Mouse (Mus musculus) adrenal gland, adult 2 months (tissue): ENCODE results near the gene Map4. TPM values are rescaled to one million over a fixed set of nuclear protein-coding genes. Genes with fewer than 3 reads are reported as not detected.

Experiments used
- DNase-seq: peaks from one replicate; pipeline ENCODE4 v3.0.0; 2021
- long read RNA-seq: library from polyadenylated mRNA; stranded (forward); transcript quantifications from one replicate; pipeline ENCODE4 v2.0.0, GENCODE M21; 2021
- polyA plus RNA-seq: library from polyadenylated mRNA; depleted of rRNA; stranded (reverse); fragments of >200 nt; gene quantifications from 2 replicates; pipeline ENCODE4 v1.2.3, GENCODE M21; 2012; rRNA removed
- total RNA-seq, 2 experiments: library from RNA; stranded (reverse); gene quantifications; 2 replicates each; pipeline ENCODE4 v1.2.3; 2021

Map4 gene
- total RNA-seq = 10 to 100 TPM; 81.6 to 82.5 TPM
- 219 and 223 TPM in 2 replicates for polyA plus RNA-seq
- long read RNA-seq, full-length matches to known transcripts = 1 of 29 reads
- long read RNA-seq, partial matches to known transcripts = 20 of 29 reads
- long read RNA-seq, other reads (novel, unspliced or antisense) = 8 of 29 reads

DNA sequence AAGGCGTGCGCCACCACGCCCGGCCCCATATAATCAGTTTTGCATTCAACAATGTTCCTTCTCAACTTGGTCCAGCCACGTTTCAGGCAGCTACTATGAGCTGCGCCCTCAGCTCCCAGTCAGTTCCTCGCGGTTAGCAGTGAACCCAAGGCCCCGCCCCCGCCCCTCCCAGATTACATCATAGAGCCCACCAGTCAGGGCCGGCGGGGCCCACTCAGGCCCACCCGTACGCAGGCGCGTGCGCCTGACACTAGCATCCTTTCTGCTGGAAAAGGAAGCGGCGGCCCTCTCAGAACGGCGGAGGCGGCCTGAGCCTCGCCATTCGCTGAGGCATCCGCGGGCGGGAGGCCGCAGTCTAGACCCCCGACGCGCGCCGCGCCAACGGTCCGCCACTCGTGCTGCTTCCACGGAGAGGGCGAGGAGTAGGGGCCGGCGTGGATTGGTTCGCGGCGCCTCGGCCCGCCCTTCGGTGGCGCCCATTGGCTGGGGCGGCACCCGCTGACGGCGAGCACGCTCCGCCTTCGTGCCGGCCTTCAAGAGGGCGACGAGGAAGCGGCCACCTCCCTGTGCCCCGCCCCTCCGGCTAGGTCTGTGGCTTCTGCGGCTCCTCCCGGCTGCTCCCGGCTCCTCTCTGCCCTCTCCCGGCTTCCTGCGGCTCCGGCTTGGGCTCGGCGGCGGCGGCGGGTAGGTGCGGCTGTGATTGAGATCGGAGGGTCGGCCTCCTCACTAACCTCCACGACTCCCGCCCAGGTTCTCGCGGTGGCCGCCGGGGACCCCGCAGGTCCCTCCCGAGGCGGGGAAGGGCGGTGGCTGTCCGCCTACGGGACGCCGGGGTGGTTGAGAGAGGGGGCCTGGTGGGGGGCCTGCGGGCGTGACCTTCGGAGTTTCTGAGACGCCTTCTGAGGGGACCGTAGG, at the start of gene Map4:
TSS of gene Map4 (plus strand) at position 204 of the 915 bp plus-strand sequence.
- DNase-seq = peak; percentile 99

DNA sequence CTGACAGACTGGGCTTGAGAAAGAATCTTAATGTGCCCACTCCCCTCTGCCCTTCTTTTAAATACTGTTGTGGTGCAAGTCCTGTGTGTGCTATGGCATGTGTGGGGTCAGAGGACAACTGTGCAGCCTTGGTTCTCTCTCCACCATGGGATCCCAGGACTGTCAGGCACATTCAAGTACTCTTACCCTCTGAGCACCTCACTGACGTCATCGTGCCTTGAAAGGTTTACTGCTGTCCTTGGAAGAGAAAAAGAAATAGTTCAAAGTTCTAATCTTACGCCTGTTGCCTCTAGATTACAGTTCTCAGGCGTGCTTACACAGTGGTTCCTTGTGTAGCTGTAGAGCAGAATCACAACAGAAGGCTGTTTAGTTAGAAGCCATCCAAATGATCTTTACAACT, 45.0 kb upstream of the Map4 start:
- DNase-seq = no peak

DNA sequence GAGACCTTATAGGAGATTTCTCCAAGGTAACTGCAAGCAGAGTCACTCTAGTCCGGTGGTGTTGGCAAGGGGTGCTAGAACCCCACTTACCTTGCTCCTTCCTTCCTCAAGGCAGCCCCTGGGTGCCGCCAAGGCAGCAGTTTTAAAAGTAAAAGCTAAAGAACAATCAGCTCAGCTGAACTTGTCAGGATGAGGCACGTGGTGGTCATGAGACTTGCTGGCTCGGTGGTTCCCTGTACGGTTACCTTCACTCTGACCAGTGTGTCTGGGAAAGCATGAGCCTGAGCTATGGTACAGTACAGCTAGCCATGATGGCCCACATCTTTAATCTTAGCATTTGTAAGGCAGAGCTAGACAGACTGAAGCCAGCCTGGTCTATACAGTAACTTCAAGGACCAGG, 43.9 kb upstream of the Map4 start:
- no peak for DNase-seq

DNA sequence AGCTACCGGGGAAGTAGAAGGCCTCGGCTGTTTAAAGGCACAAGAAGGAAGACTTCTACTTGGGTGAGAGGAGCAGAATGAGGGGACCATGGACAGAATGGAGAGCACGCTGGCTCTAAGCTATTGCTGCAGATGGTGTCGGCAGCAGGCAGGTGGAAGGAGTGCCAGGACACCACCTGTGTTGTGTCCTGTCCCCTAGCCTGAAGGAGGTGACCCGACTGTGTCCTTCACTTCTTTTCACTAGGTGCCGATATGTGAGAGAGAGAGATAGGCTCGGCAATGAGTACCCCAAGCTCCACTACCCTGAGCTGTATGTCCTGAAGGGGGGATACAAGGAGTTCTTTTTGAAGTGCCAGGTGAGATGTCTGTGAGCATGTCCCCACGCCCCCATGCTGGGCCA, 39.8 kb upstream of the Map4 start:
- no peak for DNase-seq

DNA sequence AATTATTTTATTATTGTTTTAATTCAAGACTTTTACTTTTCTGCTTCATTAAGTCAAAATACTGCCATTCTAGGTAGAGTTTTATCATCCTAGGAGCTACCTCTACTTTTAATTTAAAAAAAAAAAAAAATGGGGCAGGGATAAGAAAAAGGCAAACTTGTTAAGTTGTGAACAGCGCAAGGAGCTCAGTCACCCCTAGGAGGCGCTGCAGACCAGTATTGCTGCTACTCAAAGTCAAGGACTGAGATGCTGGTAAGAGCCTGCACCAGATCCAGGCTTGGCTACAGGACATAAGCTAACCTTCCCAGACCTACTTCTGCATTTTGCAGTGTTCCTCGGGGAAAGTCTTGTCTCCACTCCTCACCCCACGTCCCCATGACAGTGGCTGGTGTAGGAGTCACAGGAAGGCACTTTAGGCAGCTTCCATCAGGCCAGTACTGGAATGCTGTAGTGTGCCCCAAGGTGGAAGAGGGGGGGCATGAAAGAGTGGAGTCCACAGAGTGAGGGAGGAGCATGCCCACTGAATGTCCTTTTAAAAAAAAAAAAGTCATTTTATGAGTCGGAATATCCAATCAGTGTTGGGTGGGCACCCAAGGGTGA, 38.5 kb upstream of the Map4 start:
- DNase-seq = peak; percentile 70

DNA sequence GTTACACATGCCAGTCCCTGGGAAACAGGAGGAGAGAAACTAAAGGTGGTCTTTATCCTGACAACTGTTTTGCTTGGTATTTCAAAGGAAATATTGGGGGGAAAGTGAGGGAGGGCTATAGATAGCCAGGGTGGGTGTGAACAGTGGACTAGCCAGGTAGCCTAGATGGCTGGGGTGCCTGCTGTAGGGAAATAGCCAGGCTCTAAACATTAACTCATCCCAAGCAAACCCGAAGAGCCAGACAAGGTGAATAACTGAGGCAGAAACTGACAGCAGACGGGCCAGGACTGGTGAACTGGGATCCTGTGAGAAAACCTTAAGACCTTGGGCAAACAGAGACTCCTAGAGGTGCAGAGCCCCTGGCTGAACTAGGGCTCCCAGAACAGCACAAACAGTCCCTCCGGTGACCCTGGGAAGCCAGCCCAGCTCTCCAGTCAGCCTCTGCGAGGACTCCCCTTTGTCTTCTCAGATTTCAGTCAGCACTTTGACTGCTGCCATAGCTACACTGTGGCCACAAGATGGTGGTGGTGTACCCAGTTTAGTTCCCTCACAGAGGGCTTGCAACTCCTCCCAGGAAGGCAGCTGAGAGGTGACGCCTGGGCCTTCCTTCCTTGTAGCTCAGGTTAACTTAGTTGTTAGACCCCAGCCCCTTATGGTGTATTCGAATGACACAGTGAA, 36.7 kb upstream of the Map4 start:
- DNase-seq = peak; percentile 87

DNA sequence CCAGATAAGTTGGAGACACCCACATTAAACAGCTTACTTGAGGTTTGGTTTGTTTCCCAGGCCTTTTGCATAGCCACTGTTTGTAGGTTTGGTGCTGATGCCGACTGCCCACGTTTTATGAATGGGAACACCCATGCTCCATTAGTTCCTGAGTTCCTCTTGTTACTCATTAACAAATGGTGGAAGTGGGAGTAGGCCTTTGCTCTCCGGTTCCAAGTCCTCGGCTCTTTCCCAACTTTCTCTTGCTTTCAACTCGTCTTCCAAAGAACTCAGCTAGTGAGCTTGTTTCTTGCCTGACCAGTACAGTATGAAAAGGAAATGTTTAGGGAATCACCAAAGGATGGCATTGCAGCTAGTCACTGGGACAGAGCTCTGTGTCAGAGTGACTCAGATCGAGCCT, 35.7 kb upstream of the Map4 start:
- DNase-seq = no peak

DNA sequence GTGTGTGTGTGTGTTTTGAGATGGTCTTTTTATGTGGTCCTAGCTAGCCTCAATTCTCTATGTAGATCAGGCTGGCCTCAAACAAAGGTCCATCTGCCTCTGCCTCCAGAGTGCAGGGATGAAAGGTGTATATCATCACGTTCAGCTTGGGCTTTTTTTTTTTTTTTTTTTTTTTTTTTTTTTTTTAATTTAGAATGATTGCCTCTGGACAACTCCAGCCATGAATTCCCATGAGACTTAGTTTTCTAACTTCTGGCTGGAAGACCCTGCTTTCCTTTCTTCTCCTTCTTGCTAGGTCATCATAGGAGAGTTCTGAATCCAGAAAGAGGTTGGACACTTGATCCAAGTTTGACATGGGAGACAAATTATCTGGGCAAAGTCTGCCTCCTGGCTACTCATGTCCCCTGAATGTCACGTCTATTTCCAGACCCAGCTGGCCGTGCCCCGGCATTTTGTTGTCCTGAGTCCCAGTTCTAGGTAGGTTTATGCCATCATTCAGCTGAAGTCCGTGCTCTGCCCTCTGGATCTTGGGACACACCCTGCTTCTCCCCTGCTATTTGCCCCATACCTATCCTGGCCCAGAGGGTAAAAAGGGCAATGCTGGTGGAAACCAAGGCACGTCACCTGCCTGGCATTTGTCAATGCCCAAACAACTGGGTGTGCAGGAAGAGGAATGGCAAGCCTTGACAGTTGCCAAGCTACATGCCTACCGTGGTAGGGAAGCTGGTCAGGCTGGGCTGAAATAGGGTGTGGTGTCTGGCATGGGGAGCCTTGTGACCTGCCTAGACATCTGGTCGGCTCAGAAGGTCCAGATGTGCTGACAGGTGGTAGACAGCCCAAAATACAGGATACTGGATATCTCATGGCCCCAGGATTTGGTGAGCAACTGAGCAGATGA, 34.8 kb upstream of the Map4 start:
- no peak for DNase-seq

DNA sequence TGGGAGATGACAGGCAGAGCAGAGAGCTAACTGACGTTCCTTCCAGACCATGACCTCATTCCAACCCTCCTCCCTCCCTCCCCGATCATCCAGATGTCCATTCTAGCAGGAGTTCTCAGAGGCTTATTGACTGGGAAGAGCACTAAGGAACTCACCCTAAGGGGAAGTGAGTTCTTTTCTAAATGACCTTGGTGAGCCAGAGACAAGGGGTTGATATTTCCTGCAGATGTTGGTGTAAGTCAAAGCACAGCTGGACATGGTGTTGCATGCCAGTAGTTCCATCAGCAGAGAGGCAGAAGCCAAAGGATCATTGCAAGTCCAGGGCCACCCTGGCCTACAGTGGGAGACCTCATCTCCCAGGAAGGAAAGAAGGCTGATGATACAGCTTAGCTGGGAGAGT, 33.2 kb upstream of the Map4 start:
- DNase-seq = no peak

DNA sequence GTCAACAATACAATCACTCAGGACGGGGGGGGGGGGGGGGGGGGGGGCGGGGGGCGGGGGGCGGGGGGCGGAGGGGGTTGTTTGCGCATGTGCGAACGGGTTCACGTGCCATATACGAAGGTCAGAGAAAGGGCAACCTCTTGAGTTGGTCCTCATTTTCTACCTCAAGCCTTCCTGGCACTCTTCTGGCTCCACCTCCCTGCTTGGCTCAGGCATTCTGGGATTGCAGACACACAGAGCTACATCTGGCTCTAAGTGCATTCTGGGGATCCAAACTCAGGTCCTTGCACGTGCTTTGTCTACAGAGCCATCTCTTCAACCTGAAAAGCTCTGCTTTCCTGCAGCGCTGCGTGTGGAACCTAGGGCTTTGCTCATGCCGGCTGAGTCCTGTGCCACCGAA, 31.9 kb upstream of the Map4 start:
- no peak for DNase-seq

DNA sequence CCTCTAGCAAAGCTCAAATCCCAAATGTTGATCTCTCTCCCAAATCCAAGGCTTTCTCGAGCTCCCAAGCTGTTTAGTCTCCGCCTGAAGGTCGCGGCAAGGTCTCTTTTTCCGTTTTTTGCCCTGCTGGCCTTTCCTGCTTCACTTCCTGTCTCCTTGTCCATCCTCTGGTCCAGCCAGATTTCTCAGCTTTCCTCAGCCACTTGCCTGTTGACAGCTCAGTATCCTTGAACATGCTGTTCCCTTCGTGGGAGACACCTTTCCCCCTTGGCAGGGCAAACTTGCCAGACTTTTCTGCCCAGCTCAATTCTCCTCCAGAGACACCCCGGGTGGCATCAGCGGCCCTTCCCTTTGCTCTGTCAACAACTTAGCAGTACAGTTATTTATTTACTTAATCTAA, 31.5 kb upstream of the Map4 start:
- DNase-seq = peak; percentile 41

DNA sequence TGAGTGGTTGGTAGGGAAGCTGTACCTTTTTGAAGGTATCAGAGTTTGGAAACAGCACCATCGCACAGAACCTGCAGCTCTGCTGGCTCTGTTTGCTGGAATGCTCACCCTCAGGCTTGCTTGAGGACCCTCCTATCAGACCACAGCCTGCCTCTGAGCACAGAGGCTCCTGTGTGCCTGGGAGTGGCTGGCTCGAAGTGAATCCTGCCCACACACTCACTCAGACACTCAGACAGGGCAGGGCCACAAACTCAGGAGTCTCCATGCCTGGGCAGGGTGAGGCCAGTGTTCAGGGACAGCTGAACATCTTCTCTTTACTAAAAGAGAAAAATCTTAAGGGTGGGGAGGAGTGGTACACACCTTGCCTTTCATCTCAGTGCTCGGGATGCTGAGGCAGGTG, 30.7 kb upstream of the Map4 start:
- DNase-seq = no peak

DNA sequence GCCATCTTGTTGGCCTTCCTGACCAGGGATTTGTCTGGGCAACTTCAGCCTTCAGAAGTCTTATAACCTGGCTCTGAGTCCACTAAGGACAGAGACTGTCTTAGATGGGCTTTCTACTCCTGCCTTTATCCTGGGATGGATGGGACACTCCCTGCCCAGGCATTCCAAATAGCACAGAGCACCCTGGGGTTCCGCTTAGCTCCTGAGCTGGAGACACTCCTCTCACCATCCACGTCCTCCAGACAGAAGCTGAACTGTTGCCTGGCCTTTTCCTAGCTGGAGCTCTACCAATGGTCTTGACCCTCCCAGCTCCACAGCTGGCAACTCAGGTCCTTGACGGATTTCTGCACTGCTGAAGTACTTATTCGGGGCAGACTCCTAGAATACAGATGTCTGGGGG, 29.0 kb upstream of the Map4 start:
- DNase-seq = no peak

DNA sequence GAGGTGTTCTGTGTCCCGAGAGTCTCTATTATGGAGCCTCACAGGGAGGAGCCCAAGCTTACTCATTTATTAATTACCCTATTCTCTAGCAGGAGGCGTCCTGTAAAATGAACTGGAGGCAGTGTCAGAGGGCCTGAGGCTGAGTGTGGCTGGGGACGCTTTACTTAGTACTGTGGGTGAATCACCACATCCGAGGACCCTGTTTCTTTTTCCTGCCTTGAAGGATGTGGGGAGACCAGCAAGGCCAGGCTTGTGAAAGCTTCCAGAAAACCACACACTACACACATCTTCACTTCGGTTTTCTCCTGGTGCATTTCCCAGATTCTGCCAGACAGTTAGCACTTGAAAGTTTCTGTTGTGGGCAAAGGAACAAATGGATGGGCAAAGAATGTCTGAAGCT, 28.5 kb upstream of the Map4 start:
- DNase-seq = no peak

DNA sequence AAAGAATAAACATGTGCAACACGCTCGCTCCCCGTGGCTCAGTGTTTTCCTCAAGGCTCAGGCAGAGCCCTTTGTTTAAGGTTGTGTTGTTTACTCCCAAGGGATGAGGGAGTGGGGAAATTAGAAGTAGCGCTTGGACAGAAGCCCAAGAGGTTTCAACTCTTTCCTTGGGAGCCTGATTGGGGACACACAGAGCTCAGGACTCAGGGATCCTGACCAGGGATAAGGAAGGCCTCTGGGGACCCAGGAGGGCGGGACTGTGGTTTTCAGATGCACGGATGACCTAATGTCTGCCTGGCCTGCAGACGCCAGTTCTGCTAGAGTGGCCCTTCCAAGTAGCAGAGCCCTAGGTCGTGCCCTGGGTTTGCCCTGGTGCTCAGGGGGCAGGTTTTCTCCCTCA, 24.0 kb upstream of the Map4 start:
- peak; percentile 80 for DNase-seq

DNA sequence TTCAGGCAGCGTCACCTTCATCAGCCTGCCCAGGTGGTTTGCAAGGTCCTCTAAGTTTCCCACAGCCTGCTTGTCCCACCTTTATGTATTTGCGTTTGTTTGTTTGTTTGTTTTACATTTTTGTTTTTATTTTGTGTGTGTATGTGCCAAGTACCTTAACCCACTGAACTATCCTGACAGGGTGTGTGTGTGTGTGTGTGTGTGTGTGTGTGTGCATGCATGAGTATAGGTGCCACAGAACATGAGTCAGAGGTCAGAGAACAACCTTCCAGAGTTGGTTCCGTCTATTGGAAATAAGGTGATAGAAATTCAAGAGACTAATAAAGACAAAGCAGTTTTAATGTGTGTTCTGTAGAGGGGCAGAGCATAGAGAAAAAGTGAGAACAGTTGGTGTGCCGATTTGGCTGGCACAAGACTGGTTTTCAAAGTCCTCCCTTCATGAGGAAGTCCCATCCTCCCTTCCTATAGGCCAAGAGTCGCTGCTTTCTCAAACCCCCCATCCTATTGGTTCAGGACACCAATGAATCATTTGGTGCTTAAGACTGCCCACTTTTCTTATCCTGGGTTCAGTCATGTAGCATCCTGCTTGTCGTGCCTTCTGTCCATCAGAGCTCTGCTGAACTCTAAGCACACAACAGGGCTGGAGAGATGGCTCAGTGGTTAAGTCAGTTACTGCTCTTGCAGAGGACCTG, 23.3 kb upstream of the Map4 start:
- DNase-seq = no peak

DNA sequence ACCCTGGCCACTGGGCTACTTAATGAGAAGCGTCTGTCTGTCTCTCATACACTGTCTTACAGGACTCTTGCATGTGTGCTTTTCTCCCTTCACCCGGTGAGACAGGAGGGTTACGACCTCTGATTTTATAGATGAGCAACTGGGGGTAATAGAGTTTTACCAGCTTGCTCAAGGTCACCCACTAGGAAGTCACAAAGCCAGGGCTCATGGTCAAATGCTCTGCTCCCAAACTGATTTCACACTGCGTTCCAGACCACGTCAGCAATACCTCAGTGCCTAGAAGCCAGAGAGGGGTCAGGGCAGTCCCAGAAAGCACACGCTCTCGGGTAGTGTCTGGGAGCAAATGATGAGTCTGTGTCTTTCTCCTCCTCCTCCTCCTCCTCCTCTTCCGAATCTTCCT, 22.2 kb upstream of the Map4 start:
- no peak for DNase-seq

DNA sequence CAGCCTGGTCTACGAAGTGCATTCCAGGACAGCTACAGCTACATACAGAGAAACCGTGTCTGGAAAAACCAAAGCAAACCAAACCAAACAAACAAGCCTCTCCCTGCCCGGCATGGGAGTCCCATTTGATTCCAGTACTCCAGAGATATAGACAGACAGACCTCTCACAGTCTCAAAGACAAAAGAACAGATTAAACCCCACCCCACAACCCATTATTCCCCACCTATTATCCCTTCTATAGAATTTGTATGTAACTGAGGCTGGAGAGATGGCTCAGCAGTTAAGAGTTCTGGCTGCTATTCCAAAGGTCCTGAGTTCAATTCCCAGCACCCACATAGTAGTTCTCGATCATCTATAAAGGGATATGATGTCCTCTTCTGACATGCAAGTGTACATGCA, 21.3 kb upstream of the Map4 start:
- DNase-seq = no peak

DNA sequence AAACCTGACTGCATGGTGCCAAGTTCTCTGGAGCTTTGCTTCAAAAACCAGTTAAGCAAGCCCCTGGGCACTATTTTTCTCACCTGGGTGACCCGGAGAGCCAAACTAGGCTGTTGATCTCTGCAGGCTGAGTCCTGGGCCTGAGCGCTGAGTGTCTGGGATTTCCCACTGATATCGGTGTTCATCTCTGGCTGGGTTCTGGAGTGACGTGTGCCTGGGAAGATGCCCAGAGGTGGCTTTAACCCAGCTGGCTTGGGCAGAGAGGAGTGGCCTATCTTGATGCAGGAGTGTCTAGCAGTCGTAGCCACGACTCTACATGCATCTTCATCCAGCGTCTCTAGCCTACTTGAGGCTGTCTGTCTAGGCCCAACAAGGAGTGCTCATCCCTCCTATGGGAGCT, 19.5 kb upstream of the Map4 start:
- peak; percentile 73 for DNase-seq

DNA sequence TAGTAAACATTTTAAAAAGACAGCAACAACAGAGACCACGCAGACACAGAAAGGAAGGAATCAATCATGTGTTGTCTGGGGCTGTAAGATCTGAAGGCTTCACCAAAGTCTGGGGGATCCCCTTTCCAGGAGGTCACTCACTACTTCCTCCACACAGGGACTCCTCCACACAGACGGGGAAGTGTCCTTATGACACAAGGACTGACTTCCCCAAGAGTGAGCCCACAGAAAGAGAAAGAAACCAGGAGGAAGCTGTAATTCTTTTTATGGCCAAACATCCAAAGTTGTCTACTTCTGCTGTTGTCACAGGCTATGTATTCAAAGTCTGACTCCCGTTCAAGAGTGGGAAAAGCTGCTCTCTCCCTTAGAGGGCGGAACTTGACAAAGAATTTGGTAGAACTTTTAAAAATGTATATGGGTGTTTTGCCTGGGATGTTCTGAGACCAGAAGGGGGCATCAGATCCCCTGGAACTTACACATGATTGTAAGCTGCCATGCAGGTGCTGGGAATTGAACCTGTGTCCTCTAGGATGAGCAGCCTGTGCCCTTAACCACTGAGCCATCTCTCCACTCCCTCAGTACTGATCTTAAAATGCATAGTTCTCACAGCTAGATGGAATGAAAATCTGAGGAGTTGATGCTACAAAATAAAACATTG, 16.9 kb upstream of the Map4 start:
- DNase-seq = no peak

DNA sequence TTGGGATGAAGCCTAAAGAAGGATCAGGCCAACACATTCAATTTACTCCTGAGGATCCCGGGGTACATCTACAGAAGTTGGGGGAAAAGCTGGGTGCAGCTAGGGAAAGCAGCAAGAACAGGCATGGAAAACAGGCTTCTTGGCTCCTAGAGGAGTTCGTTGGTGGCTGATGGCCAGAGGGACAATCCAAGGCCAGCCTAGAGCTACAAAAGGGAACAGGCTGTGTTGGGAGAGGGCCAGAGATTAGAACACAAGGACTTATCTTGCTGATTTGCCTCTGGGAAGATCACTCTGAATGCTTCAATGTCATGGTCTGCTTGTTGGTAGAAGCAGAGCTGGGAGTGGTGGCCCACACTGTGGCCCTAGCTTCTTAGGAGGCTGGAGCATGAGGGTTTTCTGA, 13.3 kb upstream of the Map4 start:
- DNase-seq = peak; percentile 85
